Mouse (Mus musculus) heart, adult 2 months (tissue): ENCODE results near the gene Ushbp1. TPM values are rescaled to one million over a fixed set of nuclear protein-coding genes. Genes with fewer than 3 reads are reported as not detected.

Source experiments
- DNase-seq, 2 experiments: peaks; one replicate each; pipeline ENCODE4 v3.0.0; 2021
- H3K27ac ChIP-seq: fragments of 200-600 bp; 2 replicates; pipeline ENCODE4 v1.8.1; 2022
- H3K27me3 ChIP-seq: fragments of 200-500 bp; 2 replicates; pipeline ENCODE4 v1.6.1; 2012; ENCODE audit warnings: mild to moderate bottlenecking, low read length, inconsistent platforms, mixed read lengths; ENCODE audit not compliant: control insufficient read depth, insufficient read depth
- H3K36me3 ChIP-seq: fragments of 200-500 bp; 2 replicates; pipeline ENCODE4 v1.6.1; 2012; ENCODE audit warnings: low read length, inconsistent platforms; ENCODE audit not compliant: control insufficient read depth, insufficient read depth
- H3K4me1 ChIP-seq: fragments of 200-500 bp; 2 replicates; pipeline ENCODE4 v1.6.1; 2011; ENCODE audit warnings: low read length; ENCODE audit not compliant: control insufficient read depth, insufficient read depth
- H3K4me3 ChIP-seq: fragments of 200-600 bp; 2 replicates; pipeline ENCODE4 v1.8.1; 2022
- H3K79me2 ChIP-seq: fragments of 200-500 bp; replicated peaks from 2 replicates; pipeline ENCODE4 v1.6.1; 2012; ENCODE audit warnings: mild to moderate bottlenecking, inconsistent platforms, low read length, moderate library complexity, mixed read lengths; ENCODE audit not compliant: control insufficient read depth, insufficient read depth
- H3K9ac ChIP-seq: fragments of 200-500 bp; 2 replicates; pipeline ENCODE4 v1.6.1; 2012; ENCODE audit warnings: low read depth, mild to moderate bottlenecking, control low read depth, inconsistent platforms, low read length, mixed read lengths
- CTCF ChIP-seq: fragments of 200-600 bp; IDR thresholded peaks from 2 replicates; pipeline ENCODE4 v1.8.1; 2022; ENCODE audit warnings: antibody characterized with exemption, mild to moderate bottlenecking, moderate library complexity
- EP300 ChIP-seq: fragments of 200-500 bp; IDR thresholded peaks from 2 replicates; pipeline ENCODE4 v1.6.1; 2011; ENCODE audit warnings: low read depth, low read length, control low read depth; ENCODE audit not compliant: insufficient read depth
- POLR2A ChIP-seq: fragments of 200-500 bp; IDR thresholded peaks from 2 replicates; pipeline ENCODE4 v1.6.1; 2011; ENCODE audit warnings: mild to moderate bottlenecking, low read depth, low read length, control low read depth; ENCODE audit not compliant: insufficient read depth
- WGBS: fragments of 180-500 bp; shearing (Covaris S2); methylation state at CpG from one replicate; pipeline ENCODE4 v1.1.7; 2018; 5-methylcytosine and 5-hydroxymethylcytosine counted together
- intact Hi-C: fragments of 180-260 bp; cut with DNase I; formaldehyde crosslinking; loops from one replicate; pipeline ENCODE4 v1.15.1; 2025
- polyA plus RNA-seq: library from polyadenylated mRNA; depleted of rRNA; stranded (reverse); fragments of >200 nt; gene quantifications from 2 replicates; pipeline ENCODE4 v1.2.3, GENCODE M21; 2012
- total RNA-seq, 2 experiments: library from RNA; stranded (reverse); gene quantifications; 2 replicates each; pipeline ENCODE4 v1.2.3; 2021

Ushbp1 gene
- total and polyA plus RNA-seq, 3 experiments: 22.9 to 71.7 (median 23.9) TPM

DNA sequence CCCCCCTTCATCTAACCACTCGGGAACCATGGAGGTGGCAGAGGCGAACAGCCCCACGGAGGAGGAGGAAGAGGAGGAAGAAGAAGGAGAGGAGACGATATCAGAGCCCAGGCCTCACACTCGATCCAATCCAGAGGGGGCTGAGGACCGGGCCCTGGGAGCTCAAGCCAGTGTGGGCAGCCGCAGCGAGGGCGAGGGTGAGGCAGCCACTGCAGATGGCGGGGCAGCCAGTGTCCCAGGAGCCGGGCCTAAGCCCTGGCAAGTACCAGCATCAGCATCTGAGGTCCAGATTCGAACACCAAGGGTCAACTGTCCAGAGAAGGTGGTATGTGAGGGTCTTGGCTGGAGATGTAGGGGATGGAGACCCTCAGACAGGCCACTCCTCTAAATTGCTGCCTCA, 2.1 kb upstream of the Ushbp1 start:
- no peaks in the 10 kb centered on the region for H3K36me3 ChIP-seq
- 77% methylated on average over 12 of the region's 12 CpGs for WGBS
- intact Hi-C loops: loop anchor here (5.0 kb wide), 1 partner anchor 825 kb away; no protein-coding TSS in a partner anchor
- H3K9ac ChIP-seq: no peak overlapping the region
- no peaks in the 10 kb centered on the region; the same call in 1 of the 2 replicates for H3K79me2 ChIP-seq
- TF ChIP-seq CTCF: no peak
- no peak for TF ChIP-seq POLR2A
- no peak for TF ChIP-seq EP300
- peak; percentile 6 to 17 for DNase-seq
- H3K27me3 ChIP-seq: no peaks in the 10 kb centered on the region
- no peak overlapping the region for H3K27ac ChIP-seq
- no peak overlapping the region; the same call in 1 of the 2 replicates for H3K4me3 ChIP-seq
- peaks cover 3% of the 10 kb centered on the region for H3K4me1 ChIP-seq

- peak within 1 kb of the TSS; percentile 75 for H3K9ac ChIP-seq
- peak; percentile 90 to 95 for DNase-seq
- H3K4me1 ChIP-seq: peaks cover 3% of the 10 kb centered on the region
- intact Hi-C loops: loop anchor here (5.0 kb wide), 1 partner anchor 824 kb away; no protein-coding TSS in a partner anchor
- H3K27me3 ChIP-seq: no peaks in the 10 kb centered on the region
- under 1% methylated on average over 34 of the region's 34 CpGs for WGBS
- peak within 1 kb of the TSS; percentile 97 for H3K27ac ChIP-seq
- H3K79me2 ChIP-seq: no peaks in the 10 kb centered on the region; the same call in 1 of the 2 replicates
- no peaks in the 10 kb centered on the region for H3K36me3 ChIP-seq
- peak within 1 kb of the TSS; percentile 81 for H3K4me3 ChIP-seq
- peak; percentile 70 for TF ChIP-seq POLR2A
- no peak for TF ChIP-seq CTCF
- peak; percentile 11 for TF ChIP-seq EP300
These were observed 1.2 kb upstream of the Ushbp1 start, which contains the start of gene Babam1 for GRCm38 (mm10) chr8:71396639-71397305. Gene Babam1 (plus strand): TSS chr8:71396861.

GRCm38 (mm10) chr8:71395071-71395470, 531 bp downstream of the Ushbp1 start:
- Histone ChIP-seq H3K27me3 (no peaks in the 10 kb centered on the region), H3K36me3 (no peaks in the 10 kb centered on the region), H3K79me2 (no peaks in the 10 kb centered on the region; the same call in 1 of the 2 replicates), H3K4me1 (peaks cover 3% of the 10 kb centered on the region), H3K4me3 (peak overlapping the region; percentile 53), H3K9ac (peak overlapping the region; percentile 81), H3K27ac (peak overlapping the region; percentile 97)
- no peak for TF ChIP-seq CTCF
- TF ChIP-seq POLR2A: no peak
- no peak for TF ChIP-seq EP300
- intact Hi-C loops: loop anchor here (5.0 kb wide), 1 partner anchor 823 kb away; no protein-coding TSS in a partner anchor
- peak; percentile 14 to 33 for DNase-seq
- WGBS: 51% methylated on average over 10 of the region's 10 CpGs

DNA sequence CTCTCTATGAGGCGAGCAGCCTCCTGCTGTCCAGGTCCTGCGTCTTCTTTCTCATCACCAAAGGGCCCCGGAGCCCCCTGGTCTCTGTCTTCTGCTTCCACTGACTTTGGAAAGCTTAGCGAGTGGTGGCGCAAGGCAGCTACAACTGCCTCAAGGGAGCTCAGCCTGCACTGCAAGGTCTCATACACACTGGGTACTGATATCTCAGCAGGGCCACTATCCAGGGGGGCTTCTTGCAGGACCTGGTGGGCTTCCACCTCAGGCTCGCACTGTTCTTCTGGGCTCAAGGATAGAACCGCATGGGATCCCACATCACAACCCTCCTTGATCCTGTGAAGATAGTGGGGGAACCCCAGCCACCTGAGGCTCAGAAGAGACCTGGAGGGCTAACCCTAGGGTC, 1.1 kb downstream of the Ushbp1 start:
- peak overlapping the region; percentile 97 for H3K27ac ChIP-seq
- 46% methylated on average over 7 of the region's 7 CpGs for WGBS
- H3K4me1 ChIP-seq: peaks cover 3% of the 10 kb centered on the region
- intact Hi-C loops: loop anchor here (1.0 kb wide), 1 partner anchor 11 kb away; no protein-coding TSS in a partner anchor
- peak overlapping the region; percentile 81 for H3K9ac ChIP-seq
- H3K36me3 ChIP-seq: no peaks in the 10 kb centered on the region
- TF ChIP-seq POLR2A (no peak), CTCF (no peak), EP300 (no peak)
- no peaks in the 10 kb centered on the region for H3K27me3 ChIP-seq
- H3K79me2 ChIP-seq: no peaks in the 10 kb centered on the region; the same call in 1 of the 2 replicates
- H3K4me3 ChIP-seq: peak overlapping the region; percentile 53
- peak; percentile 8 to 33 for DNase-seq

DNA sequence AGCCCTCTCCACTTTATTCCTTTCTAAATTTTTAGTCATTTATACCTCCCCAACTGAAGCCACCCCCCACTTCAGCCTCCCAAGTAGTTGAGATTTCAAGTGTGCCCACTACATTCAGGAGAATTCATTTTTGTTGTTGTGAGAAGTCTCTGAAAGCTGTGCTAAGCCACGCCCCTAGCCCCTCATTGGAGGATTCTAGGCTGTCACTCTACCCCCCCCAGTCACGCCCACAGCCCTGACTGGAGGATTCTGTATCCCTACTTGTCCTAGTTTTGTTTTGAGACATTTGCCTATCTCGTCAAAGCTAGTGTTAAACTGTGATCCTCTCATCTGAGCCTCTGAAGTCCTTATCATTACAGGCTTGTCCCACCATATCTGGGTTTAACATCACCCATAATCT, 2.7 kb downstream of the Ushbp1 start:
- H3K79me2 ChIP-seq: no peaks in the 10 kb centered on the region; the same call in 1 of the 2 replicates
- WGBS: 17% methylated on average over 3 of the region's 3 CpGs
- no peaks in the 10 kb centered on the region for H3K36me3 ChIP-seq
- H3K27me3 ChIP-seq: no peaks in the 10 kb centered on the region
- H3K27ac ChIP-seq: peak overlapping the region; percentile 12; the same call in 1 of the 2 replicates
- DNase-seq: peak; percentile 13 to 18
- no peak overlapping the region for H3K9ac ChIP-seq
- intact Hi-C loops: no loop called here
- no peak for TF ChIP-seq EP300
- no peak for TF ChIP-seq CTCF
- no peak for TF ChIP-seq POLR2A
- H3K4me3 ChIP-seq: peak overlapping the region; percentile 53
- H3K4me1 ChIP-seq: peaks cover 6% of the 10 kb centered on the region

GRCm38 (mm10) chr8:71392391-71392790, 3.2 kb downstream of the Ushbp1 start:
- intact Hi-C loops: no loop called here
- H3K4me1 ChIP-seq: peaks cover 6% of the 10 kb centered on the region
- H3K4me3 ChIP-seq: no peak overlapping the region
- H3K79me2 ChIP-seq: no peaks in the 10 kb centered on the region; the same call in 1 of the 2 replicates
- DNase-seq: peak; percentile 1 to 16
- 82% methylated on average over 5 of the region's 5 CpGs for WGBS
- no peak overlapping the region for H3K27ac ChIP-seq
- no peak overlapping the region for H3K9ac ChIP-seq
- TF ChIP-seq CTCF: no peak
- H3K36me3 ChIP-seq: no peaks in the 10 kb centered on the region
- no peaks in the 10 kb centered on the region for H3K27me3 ChIP-seq
